Mouse (Mus musculus) cerebellum, adult 9-11 months (tissue): ENCODE results near the gene Sprr2f.

Experiments used
- DNase-seq: peaks from one replicate; pipeline ENCODE4 v3.0.0; 2022

Sprr2f gene

DNA sequence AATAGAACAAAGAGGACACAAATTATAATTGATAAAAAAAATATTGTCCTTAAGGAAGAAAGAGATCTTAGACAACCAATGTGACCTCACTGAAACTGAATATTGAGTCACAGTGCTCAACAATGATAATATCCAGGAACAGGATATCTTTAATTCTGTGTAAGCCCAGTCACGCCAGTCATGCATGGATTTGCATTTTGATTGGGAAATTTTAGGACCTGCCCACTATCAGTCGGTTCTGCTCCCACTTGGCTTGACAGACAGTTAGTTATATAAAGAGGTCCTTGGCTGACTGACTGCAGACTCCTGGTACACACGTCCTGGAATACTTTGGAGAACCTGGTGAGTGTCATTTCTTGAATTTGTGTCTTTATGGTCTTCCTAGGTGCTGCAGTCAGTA is at the start of gene Sprr2f:
TSS of gene Sprr2f (plus strand) at position 301 of the 400 bp plus-strand sequence.
- no peak for DNase-seq

DNA sequence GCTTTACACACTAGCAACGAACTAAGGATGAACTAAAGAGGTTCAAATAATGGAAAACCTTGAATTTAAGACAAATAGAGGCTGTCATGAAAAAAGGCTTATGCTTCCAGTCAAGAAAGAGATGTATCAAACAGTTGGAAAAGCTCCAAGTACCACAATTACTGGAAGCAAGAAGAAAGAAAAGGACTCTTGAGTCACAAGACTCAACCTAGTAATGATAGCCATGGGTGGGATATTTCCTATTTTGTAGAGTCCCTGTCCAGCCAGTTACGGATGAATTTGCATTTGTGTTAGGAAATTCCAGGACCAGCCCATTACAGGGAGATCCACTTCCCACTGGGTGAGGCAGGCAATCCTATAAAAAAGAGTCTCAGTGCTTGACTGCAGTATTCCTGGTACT is 48.7 kb upstream of the Sprr2f start, which contains the start of gene Sprr2b:
TSS of gene Sprr2b (plus strand) at position 301 of the 400 bp plus-strand sequence.
- no peak for DNase-seq

DNA sequence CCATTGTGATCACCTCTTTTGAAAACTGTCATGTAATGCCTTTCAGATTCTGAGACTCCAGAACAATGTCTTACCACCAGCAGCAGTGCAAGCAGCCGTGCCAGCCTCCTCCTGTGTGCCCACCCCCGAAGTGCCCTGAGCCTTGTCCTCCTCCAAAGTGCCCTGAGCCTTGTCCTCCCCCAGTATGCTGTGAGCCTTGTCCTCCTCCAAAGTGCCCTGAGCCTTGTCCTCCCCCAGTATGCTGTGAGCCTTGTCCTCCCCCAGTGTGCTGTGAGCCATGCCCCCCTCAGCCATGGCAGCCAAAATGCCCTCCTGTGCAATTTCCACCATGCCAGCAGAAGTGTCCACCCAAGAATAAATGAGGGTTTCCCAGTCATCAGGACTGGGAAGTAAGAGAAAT is 47.6 kb upstream of the Sprr2f start:
- no peak for DNase-seq

DNA sequence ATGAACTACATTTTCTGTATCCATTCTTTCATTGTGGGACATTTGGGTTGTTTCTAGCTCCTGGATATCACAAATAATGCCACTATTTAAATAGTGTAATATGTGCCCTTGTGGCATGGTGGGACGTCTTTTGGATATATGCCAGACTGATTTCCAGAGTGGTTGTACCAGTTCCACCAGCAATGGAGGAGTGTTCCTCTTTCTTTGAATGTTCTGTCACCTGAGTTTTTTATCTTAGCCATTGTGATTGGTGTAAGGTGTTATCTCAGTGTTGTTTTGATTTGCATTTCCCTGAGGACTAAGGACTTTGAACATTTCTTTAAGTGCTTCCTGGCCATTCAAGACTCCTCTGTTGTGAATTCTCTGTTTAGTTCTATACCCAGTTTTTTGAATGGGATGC is 28.7 kb upstream of the Sprr2f start:
- DNase-seq, result no peak

- DNase-seq, result no peak
Measured at GRCm38 (mm10) chr3:92338840-92339239, 26.1 kb upstream of the Sprr2f start, which contains the start of gene Sprr2d. TSS of gene Sprr2d (plus strand) at chr3:92339140.

- no peak for DNase-seq
Measured at GRCm38 (mm10) chr3:92351843-92352242, 13.1 kb upstream of the Sprr2f start, which contains the start of gene Sprr2e. TSS of gene Sprr2e (plus strand) at chr3:92352143.

GRCm38 (mm10) chr3:92361619-92362018 is 3.4 kb upstream of the Sprr2f start:
- no peak for DNase-seq

GRCm38 (mm10) chr3:92373613-92374012 is 8.6 kb downstream of the Sprr2f start:
- no peak for DNase-seq

DNA sequence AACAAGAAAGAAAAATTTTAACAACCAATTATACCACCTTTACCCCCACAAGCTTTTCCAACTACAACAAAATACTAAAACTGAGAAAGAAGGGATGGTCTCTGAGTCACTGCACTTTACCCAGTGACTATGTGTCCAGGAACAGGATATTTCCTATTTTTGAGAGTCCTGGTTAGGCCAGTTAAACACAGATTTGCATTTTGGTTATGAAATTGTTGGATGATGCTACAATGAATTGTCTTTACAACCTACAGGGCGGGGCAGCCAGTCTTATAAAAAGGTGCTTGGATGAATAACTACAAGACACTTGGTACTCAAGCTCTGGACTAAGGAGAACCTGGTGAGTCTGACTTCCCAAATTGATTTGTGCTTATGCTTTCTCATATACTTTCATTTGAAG is 20.4 kb downstream of the Sprr2f start, which contains the start of gene Sprr2h:
TSS of gene Sprr2h (plus strand) at position 301 of the 400 bp plus-strand sequence.
- no peak for DNase-seq

DNA sequence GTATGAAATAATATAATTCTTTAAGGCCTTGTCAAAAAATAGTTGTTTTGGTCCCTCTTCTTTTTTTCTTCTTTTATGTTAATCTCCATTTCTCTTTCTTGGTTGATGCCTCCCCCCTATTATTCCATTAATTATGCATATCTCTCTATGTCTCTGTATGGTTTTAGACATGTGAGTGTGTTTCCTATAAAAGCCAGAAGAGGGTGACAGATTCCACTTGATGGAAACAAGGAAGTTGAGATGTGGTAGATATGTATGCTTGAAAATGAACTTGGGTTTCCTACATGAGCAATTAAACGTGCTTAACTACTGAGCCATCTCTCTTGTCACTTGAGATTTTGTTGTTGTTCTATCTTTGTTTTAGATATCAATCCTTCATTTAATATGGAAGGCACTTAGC is 29.3 kb downstream of the Sprr2f start:
- no peak for DNase-seq

- no peak for DNase-seq
Measured at GRCm38 (mm10) chr3:92407691-92408090, 42.7 kb downstream of the Sprr2f start, which contains the start of gene Sprr2i. TSS of gene Sprr2i (plus strand) at chr3:92407991.
